Mouse (Mus musculus) hindbrain, embryonic 11.5 days (tissue): ENCODE results near the gene Rsph1. TPM values are rescaled to one million over a fixed set of nuclear protein-coding genes. Genes with fewer than 3 reads are reported as not detected.

Experiments
- ATAC-seq: fragments of 200-750 bp; cut with Nextera tagmentation; 2 replicates; pipeline ENCODE4 v1.8.0; 2017; ENCODE audit warnings: mild to moderate bottlenecking, moderate TSS enrichment, moderate library complexity; ENCODE audit not compliant: low FRiP score
- DNase-seq: peaks from one replicate; pipeline ENCODE4 v3.0.0-alpha.2; 2015; ENCODE audit warnings: low spot score
- H3K27ac ChIP-seq: fragments of 300-500 bp; sonication (generic); 2 replicates; pipeline ENCODE4 v1.5.1; 2014; ENCODE audit warnings: mild to moderate bottlenecking, low read depth, low read length
- H3K27me3 ChIP-seq: fragments of 300-500 bp; sonication (generic); 2 replicates; pipeline ENCODE4 v1.6.1; 2014; ENCODE audit warnings: mild to moderate bottlenecking, low read length, moderate library complexity, mixed read lengths; ENCODE audit not compliant: control insufficient read depth, insufficient read depth
- H3K36me3 ChIP-seq: fragments of 300-500 bp; sonication (generic); 2 replicates; pipeline ENCODE4 v1.6.1; 2014; ENCODE audit warnings: mild to moderate bottlenecking, low read length, moderate library complexity, mixed read lengths; ENCODE audit not compliant: control insufficient read depth, insufficient read depth
- H3K4me1 ChIP-seq: fragments of 300-500 bp; sonication (generic); replicated peaks from 2 replicates; pipeline ENCODE4 v1.6.1; 2014; ENCODE audit warnings: low read length, mixed read lengths; ENCODE audit not compliant: control insufficient read depth, insufficient read depth
- H3K4me2 ChIP-seq: fragments of 300-500 bp; sonication (generic); replicated peaks from 2 replicates; pipeline ENCODE4 v1.6.1; 2014; ENCODE audit warnings: mild to moderate bottlenecking, low read depth, low read length
- H3K4me3 ChIP-seq: fragments of 300-500 bp; sonication (generic); 2 replicates; pipeline ENCODE4 v1.5.1; 2014; ENCODE audit warnings: low read depth, low read length
- H3K9ac ChIP-seq: fragments of 300-500 bp; sonication (generic); 2 replicates; pipeline ENCODE4 v1.6.1; 2014; ENCODE audit warnings: low read depth, low read length
- H3K9me3 ChIP-seq: fragments of 300-500 bp; sonication (generic); 2 replicates; pipeline ENCODE4 v1.6.1; 2016; ENCODE audit warnings: low read length; ENCODE audit not compliant: control insufficient read depth
- WGBS: fragments of 180-500 bp; shearing (Covaris S2); extraction: QIAGEN DNeasy Blood & Tissue Kit; methylation state at CpG from one replicate; pipeline ENCODE4 v1.1.7; 2014; 5-methylcytosine and 5-hydroxymethylcytosine counted together
- polyA plus RNA-seq: library from polyadenylated mRNA; unstranded; fragments of >200 nt; fragmentation: Nextera tagmentation; extraction: Ambion mirVana; gene quantifications from 2 replicates; pipeline ENCODE4 v1.2.1, GENCODE M21; 2014

Gene Rsph1
- polyA plus RNA-seq, 1 experiment from 2014 or later = 5.1 TPM

DNA sequence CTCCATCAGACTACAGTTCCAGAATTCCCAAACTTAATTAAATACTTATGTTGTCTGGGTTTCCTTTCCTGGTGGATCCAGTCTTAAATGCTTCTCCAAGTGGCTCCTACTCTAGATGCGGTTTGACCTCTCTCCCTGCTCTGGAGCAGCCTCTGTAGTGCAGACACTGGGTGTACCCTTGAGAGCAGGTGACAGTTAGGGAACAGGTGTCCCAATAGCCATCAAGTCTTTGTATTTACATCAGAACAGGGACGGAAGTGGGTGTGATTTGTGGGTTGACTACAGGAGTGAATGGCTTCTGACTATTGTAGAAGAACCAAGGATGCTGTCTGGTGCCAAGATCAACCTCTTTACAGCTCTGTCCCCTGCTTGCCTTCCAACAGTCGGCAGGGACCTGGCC lies 30.6 kb upstream of the Rsph1 start:
- Histone ChIP-seq H3K27me3 (no peaks in the 10 kb centered on the region), H3K9me3 (no peaks in the 10 kb centered on the region), H3K4me1 (peaks cover 4% of the 10 kb centered on the region; the same call in 1 of the 2 replicates), H3K27ac (no peak overlapping the region), H3K4me3 (no peak overlapping the region), H3K9ac (no peak overlapping the region), H3K36me3 (no peaks in the 10 kb centered on the region), H3K4me2 (no peak overlapping the region)
- DNase-seq (no peak), ATAC-seq (no peak)
- 89% methylated on average over 3 of the region's 3 CpGs for WGBS

DNA sequence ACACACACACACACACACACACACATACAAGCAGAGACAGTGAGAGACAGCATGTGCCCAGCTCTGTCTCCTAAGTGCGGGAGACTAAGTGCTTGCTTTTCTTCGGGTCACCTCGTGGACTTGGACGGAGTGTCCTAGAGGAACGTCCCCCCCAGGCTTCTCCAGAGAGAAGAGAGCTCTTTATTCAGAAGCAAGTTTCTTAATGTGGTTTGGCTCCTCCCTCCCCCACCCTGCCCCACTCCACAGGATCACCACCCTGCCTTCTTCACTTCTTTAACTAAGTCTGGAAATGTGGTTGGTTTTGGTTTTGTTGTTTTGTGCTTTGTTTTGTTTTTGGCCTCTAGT lies 28.6 kb upstream of the Rsph1 start:
- ATAC-seq (no peak), DNase-seq (no peak)
- WGBS = 60% methylated on average over 5 of the region's 5 CpGs
- Histone ChIP-seq H3K27me3 (no peaks in the 10 kb centered on the region), H3K4me3 (no peak overlapping the region), H3K4me2 (no peak overlapping the region), H3K27ac (no peak overlapping the region), H3K9ac (no peak overlapping the region), H3K36me3 (no peaks in the 10 kb centered on the region), H3K9me3 (no peaks in the 10 kb centered on the region), H3K4me1 (no peaks in the 10 kb centered on the region)

DNA sequence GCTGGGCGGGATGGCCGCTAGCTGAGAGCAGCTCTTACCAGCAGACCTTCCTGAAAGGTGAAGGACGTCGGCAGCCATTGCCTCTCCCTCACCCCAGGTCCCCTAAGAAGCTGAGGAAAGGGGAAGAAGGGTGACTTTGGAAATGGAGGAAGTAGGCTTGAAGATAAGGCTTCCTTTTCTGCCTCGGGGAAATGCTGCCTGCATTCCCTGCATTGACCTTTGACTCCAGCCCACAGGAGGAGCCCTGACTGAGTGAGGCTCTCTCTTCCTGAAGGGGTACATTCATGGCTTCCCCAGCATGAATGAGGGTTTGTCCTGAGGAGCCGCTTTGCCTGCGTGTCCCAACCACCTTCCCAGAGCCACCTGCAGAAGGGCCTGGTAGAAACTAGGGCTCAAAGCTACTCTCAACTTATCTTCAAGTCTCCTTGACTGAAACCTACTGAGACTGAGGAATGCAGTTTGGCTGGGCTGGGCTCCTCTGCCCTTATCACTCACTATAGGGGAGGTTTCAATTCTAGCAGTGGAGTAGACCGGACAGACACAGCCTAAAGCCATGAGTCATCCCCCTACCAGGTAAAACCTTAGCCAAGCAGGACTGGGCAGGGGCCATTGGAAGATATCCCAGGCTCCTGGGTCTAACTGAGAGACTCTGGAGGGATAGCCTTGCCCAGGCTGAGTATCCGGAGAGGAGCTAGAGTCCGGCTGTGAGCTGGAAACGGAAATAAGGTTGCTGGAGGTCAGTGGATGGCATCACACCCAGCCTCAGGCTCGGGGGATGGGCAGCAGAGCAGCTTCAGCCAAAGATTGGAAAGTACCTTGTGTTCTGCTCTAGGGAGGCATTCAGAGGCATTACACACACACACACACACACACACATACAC lies 28.0 kb upstream of the Rsph1 start:
- Histone ChIP-seq H3K9ac (no peak overlapping the region), H3K4me2 (no peak overlapping the region), H3K36me3 (no peaks in the 10 kb centered on the region), H3K27me3 (no peaks in the 10 kb centered on the region), H3K4me1 (no peaks in the 10 kb centered on the region), H3K9me3 (no peaks in the 10 kb centered on the region), H3K4me3 (no peak overlapping the region), H3K27ac (no peak overlapping the region)
- DNase-seq = no peak
- 55% methylated on average over 12 of the region's 12 CpGs for WGBS
- ATAC-seq = no peak

DNA sequence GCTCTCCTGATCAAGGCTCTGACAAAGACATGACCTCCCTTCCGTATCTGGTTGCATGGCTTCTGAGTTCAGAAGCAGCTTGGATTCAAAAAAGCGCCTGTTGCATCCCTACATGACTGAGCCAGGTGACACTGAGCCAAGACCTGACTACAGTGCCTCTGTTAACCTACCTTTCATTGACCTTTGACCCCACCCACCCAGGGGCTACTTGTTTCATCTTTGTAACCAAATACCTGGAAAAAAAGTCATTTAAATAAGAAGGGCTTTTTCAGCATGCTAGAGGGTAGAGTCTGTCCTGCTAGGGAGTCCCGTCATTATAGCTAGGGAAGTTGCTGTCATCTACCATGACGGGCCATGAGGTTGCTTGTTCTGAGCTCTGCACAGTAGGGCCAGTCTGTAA lies 26.2 kb upstream of the Rsph1 start:
- Histone ChIP-seq H3K36me3 (no peaks in the 10 kb centered on the region), H3K4me3 (no peak overlapping the region), H3K9ac (no peak overlapping the region), H3K4me2 (no peak overlapping the region), H3K4me1 (no peaks in the 10 kb centered on the region), H3K27ac (no peak overlapping the region), H3K27me3 (no peaks in the 10 kb centered on the region), H3K9me3 (no peaks in the 10 kb centered on the region)
- no peak for ATAC-seq
- no peak for DNase-seq
- WGBS = 89% methylated on average over 4 of the region's 4 CpGs

DNA sequence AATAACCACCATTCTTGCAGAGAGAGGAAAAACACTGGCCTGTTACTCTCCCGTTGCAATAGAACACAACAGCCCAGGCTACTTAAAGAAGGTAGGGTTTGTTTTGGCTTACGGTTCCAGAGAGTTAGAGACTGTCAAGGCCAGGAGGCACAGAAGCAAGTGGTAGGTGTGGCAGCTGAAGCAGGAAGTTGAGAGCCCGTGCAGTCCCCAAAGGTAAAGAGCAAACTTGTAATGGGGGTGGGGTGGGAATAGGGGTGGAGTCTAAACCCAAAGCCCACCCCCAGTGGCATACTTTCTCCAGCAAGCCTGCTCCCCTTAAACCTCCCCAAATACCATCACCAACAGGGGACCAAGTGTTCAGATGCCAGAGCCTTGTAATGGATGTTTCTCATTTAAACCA lies 23.6 kb upstream of the Rsph1 start:
- H3K27me3 ChIP-seq = peaks cover 9% of the 10 kb centered on the region; the same call in 1 of the 2 replicates
- 72% methylated on average over 3 of the region's 3 CpGs for WGBS
- no peaks in the 10 kb centered on the region for H3K9me3 ChIP-seq
- H3K4me2 ChIP-seq = no peak overlapping the region
- peaks cover 5% of the 10 kb centered on the region; the same call in 1 of the 2 replicates for H3K4me1 ChIP-seq
- no peaks in the 10 kb centered on the region for H3K36me3 ChIP-seq
- DNase-seq (no peak), ATAC-seq (no peak)
- no peak overlapping the region for H3K27ac ChIP-seq
- no peak overlapping the region for H3K4me3 ChIP-seq
- no peak overlapping the region for H3K9ac ChIP-seq

DNA sequence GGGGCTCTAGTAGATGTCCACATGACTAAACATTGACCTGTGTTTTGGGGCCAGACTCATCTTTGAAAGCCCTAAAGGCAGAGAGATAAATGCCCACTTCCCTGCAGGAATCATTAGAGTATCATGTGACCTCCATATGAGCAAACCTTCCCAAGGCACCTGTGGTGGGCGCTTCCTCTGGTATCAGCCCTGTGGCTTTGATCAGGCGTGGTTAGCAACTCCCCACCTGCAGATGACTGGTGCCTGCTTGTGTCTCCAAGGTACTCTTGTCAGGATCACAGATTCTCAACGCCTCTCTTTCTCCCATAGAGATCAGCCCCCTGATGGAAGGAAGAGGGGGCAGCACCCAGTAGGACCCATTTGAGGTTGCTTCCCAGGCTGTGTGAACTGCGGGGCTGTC lies 22.8 kb upstream of the Rsph1 start:
- no peak for DNase-seq
- WGBS = 86% methylated on average over 4 of the region's 4 CpGs
- H3K4me1 ChIP-seq = peaks cover 6% of the 10 kb centered on the region; the same call in 1 of the 2 replicates
- no peak overlapping the region for H3K4me3 ChIP-seq
- no peak for ATAC-seq
- no peak overlapping the region for H3K27ac ChIP-seq
- H3K9me3 ChIP-seq = no peaks in the 10 kb centered on the region
- H3K4me2 ChIP-seq = no peak overlapping the region
- H3K36me3 ChIP-seq = no peaks in the 10 kb centered on the region
- H3K9ac ChIP-seq = no peak overlapping the region
- peaks cover 10% of the 10 kb centered on the region; the same call in 1 of the 2 replicates for H3K27me3 ChIP-seq

DNA sequence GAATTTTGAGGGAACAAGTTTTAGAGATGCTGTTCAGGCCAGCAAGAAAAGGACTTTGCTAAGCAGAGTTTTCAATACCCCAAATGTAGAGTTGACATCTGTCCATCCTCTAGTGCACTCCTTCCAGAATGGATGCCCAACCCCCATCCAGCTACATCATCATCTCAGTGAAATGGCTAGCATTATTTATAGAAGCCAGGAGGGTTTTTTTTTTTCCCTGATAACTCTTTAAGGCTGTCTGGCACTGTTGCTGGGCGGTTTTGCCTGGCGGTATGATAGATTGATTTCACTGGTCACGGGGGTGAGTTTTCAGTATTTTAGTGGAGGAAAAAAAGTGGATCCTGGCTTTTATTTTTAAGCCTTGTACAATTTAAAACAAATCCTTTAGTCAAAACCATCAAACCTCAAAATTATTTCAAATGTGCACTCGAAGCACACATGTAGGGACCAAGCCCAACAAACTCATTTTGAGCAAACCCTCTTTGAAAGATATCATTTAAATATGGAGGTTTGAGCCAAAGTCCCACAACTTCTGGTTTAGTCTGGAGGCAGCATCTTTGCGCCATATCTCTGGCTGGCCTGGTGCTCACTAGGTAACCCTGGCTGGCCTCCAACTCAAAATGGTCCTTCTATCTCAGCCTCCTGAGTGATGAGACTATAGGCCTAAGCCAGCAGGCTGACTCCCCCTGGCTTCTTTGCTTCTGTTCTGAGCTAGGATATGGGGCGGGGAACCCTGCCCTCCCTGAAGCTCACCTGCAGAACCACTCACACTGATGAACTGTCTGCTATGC lies 21.4 kb upstream of the Rsph1 start:
- Histone ChIP-seq H3K36me3 (no peaks in the 10 kb centered on the region), H3K27ac (no peak overlapping the region), H3K4me2 (no peak overlapping the region), H3K9me3 (no peaks in the 10 kb centered on the region), H3K4me3 (no peak overlapping the region), H3K9ac (no peak overlapping the region), H3K27me3 (peaks cover 10% of the 10 kb centered on the region; the same call in 1 of the 2 replicates), H3K4me1 (peaks cover 6% of the 10 kb centered on the region; the same call in 1 of the 2 replicates)
- ATAC-seq (no peak), DNase-seq (no peak)
- WGBS = 86% methylated on average over 6 of the region's 6 CpGs

DNA sequence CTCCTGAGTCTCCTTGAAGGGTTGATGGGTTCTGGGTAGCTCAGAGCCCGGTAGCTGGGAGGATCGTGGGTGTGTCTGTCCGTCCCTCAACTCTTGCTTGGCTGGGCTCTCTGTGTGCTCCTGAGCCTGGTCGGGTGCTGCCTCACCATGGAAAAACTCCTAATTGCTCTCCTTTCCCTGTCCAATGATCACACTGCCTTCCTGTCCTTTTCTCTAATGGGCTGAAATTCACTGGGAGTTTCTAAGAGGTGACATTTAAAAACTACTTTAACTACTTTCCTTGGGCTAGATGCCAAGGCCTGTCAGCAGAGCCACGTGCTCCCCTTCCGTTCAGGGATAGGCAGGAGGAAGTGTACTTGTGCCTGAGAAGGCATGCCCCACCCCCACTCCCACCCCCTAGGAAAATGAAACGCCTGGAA lies 20.3 kb upstream of the Rsph1 start:
- H3K36me3 ChIP-seq = no peaks in the 10 kb centered on the region
- H3K4me2 ChIP-seq = peak overlapping the region; percentile 96
- peaks cover 10% of the 10 kb centered on the region; the same call in 1 of the 2 replicates for H3K27me3 ChIP-seq
- no peaks in the 10 kb centered on the region for H3K9me3 ChIP-seq
- ATAC-seq = no peak
- no peak overlapping the region for H3K27ac ChIP-seq
- H3K4me1 ChIP-seq = peaks cover 6% of the 10 kb centered on the region; the same call in 1 of the 2 replicates
- WGBS = 30% methylated on average over 7 of the region's 7 CpGs
- H3K4me3 ChIP-seq = peak overlapping the region; percentile 59
- DNase-seq = peak; percentile 20
- no peak overlapping the region for H3K9ac ChIP-seq
